In the genomic region with DNA sequence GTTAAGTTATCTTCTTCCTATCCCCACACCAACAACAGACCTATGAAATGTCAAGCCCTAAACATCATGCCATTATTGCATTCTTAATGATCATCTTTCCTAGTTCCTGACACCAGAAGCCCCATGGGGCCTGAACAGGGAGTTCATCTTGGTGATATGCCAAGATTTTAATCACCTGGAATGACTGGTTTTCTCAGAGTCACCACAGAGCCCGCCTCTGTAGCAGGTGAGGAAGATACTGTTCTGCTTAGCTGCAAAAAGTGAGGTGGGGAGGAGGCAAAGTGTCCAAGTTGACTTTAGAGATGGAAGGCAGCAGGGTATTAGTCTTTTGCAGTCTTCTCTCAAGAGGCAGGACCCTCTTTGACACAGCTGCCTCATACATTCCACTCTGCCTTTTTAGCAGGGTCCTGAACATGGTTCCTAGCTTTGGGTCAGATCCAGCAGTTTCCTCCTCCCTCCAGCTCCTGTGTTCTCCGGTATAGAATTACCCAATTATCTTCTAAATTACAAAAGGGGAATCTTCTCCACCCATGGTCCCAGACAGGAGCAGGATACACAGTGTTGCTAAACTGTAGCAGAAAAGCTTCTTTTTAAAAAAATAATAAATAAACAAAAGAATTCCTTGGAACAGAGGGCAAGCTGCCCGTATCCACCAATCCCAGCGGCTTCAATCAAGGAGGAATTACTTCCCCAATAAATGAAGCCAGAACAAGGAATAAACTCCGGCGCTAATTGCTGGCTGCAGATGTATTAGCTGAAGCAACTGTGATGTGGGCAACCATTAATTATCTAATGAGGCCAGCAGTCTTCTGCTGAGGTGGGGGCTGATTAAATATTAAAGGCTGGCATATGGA, we compare ENCODE assay signal across 13 mouse cellular contexts.
A peak's percentile ranks its signal among the peaks of the same experiment; 100 is the strongest.
DNase-seq lines count a peak whose midpoint lies in the region; ATAC-seq and TF ChIP-seq lines count a peak whose summit lies in the region.
"Had no signal": no experiment of that assay in that cellular context is flagged by ENCODE, and none has a peak within 500 bp of the region (broad histone marks: within the 10 kb centered on the region; RNA-seq: fewer than 3 reads in every experiment).

No protein-coding gene starts in this region.

- TF ChIP-seq EP300 in stomach, postnatal 0 days (optimal IDR thresholded peaks at IDR 0.05), result no peak

- no peak for TF ChIP-seq CTCF in stomach, postnatal 0 days (IDR thresholded peaks at IDR 0.05; ENCODE audit: low read depth)

- 65% methylated on average over 6 of the region's 6 CpGs for whole genome bisulfite sequencing in intestine, embryonic 14.5 days
- WGBS in intestine, embryonic 15.5 days, result 53% methylated on average over 6 of the region's 6 CpGs
- 26% methylated on average over 6 of the region's 6 CpGs for WGBS in embryonic facial prominence, embryonic 13.5 days
- WGBS in hindbrain, embryonic 10.5 days, result 74% methylated on average over 6 of the region's 6 CpGs
- 28% methylated on average over 6 of the region's 6 CpGs for WGBS in midbrain, embryonic 16.5 days
- 54% methylated on average over 6 of the region's 6 CpGs for WGBS in stomach, postnatal 0 days

- no peak for ATAC-seq in intestine, embryonic 14.5 days (replicated peaks; ENCODE audit: low FRiP score, low TSS enrichment, low read depth)
- ATAC-seq in intestine, embryonic 15.5 days, result no peak
- ATAC-seq in embryonic facial prominence, embryonic 13.5 days (ENCODE audit: insufficient number of reproducible peaks, insufficient read depth, low FRiP score, low TSS enrichment, low read depth), result peak; percentile 59; the same call in 1 of the 2 replicates
- peak; percentile 58 for ATAC-seq in midbrain, embryonic 16.5 days
- no peak for ATAC-seq in stomach, postnatal 0 days (ENCODE audit: low FRiP score, low TSS enrichment)

- H3K9me3 ChIP-seq in intestine, embryonic 14.5 days (ENCODE audit: control insufficient read depth, low read length), result no peaks in the 10 kb centered on the region
- no peaks in the 10 kb centered on the region for H3K9me3 ChIP-seq in intestine, embryonic 15.5 days
- H3K9me3 ChIP-seq in embryonic facial prominence, embryonic 13.5 days, result no peaks in the 10 kb centered on the region
- H3K9me3 ChIP-seq in hindbrain, embryonic 10.5 days, result no peaks in the 10 kb centered on the region
- H3K9me3 ChIP-seq in midbrain, embryonic 16.5 days (replicated peaks; ENCODE audit: control insufficient read depth, low read length, poor library complexity, severe bottlenecking), result no peaks in the 10 kb centered on the region
- no peaks in the 10 kb centered on the region for H3K9me3 ChIP-seq in stomach, postnatal 0 days (ENCODE audit: control insufficient read depth, low read length)

- no peak overlapping the region for H3K4me2 ChIP-seq in intestine, embryonic 14.5 days (ENCODE audit: low read length)
- H3K4me2 ChIP-seq in intestine, embryonic 15.5 days (replicated peaks), result no peak overlapping the region
- peak overlapping the region; percentile 32 for H3K4me2 ChIP-seq in embryonic facial prominence, embryonic 13.5 days
- H3K4me2 ChIP-seq in midbrain, embryonic 16.5 days (ENCODE audit: low read length), result 0 out of 2 replicates have a peak overlapping the region, but pooled peaks have one; percentile 2
- H3K4me2 ChIP-seq in stomach, postnatal 0 days (replicated peaks; ENCODE audit: low read depth), result no peak overlapping the region

- H3K4me3 ChIP-seq in intestine, embryonic 14.5 days (ENCODE audit: low read depth, low read length), result no peak overlapping the region
- no peak overlapping the region for H3K4me3 ChIP-seq in intestine, embryonic 15.5 days (replicated peaks)
- H3K4me3 ChIP-seq in embryonic facial prominence, embryonic 13.5 days, result no peak overlapping the region
- no peak overlapping the region for H3K4me3 ChIP-seq in hindbrain, embryonic 10.5 days
- H3K4me3 ChIP-seq in midbrain, embryonic 16.5 days (ENCODE audit: low read depth, low read length), result no peak overlapping the region
- no peak overlapping the region for H3K4me3 ChIP-seq in stomach, postnatal 0 days (ENCODE audit: low read depth, low read length)

- no peaks in the 10 kb centered on the region for H3K27me3 ChIP-seq in intestine, embryonic 14.5 days (replicated peaks; ENCODE audit: control insufficient read depth, insufficient read depth, low read length)
- H3K27me3 ChIP-seq in intestine, embryonic 15.5 days (replicated peaks), result no peaks in the 10 kb centered on the region
- no peaks in the 10 kb centered on the region for H3K27me3 ChIP-seq in embryonic facial prominence, embryonic 13.5 days
- H3K27me3 ChIP-seq in hindbrain, embryonic 10.5 days (ENCODE audit: insufficient read depth, poor library complexity, severe bottlenecking), result no peaks in the 10 kb centered on the region
- H3K27me3 ChIP-seq in midbrain, embryonic 16.5 days (ENCODE audit: control insufficient read depth, insufficient read depth, low read depth, low read length), result no peaks in the 10 kb centered on the region
- H3K27me3 ChIP-seq in stomach, postnatal 0 days (ENCODE audit: control insufficient read depth, insufficient read depth, low read length), result no peaks in the 10 kb centered on the region

- H3K36me3 ChIP-seq in intestine, embryonic 14.5 days (ENCODE audit: control insufficient read depth, insufficient read depth, low read length), result no peaks in the 10 kb centered on the region
- H3K36me3 ChIP-seq in intestine, embryonic 15.5 days, result no peaks in the 10 kb centered on the region
- H3K36me3 ChIP-seq in embryonic facial prominence, embryonic 13.5 days, result no peaks in the 10 kb centered on the region
- H3K36me3 ChIP-seq in hindbrain, embryonic 10.5 days, result no peaks in the 10 kb centered on the region
- no peaks in the 10 kb centered on the region for H3K36me3 ChIP-seq in midbrain, embryonic 16.5 days (ENCODE audit: control insufficient read depth, insufficient read depth, low read length)
- H3K36me3 ChIP-seq in stomach, postnatal 0 days (ENCODE audit: control insufficient read depth, insufficient read depth, low read length), result no peaks in the 10 kb centered on the region

- no peaks in the 10 kb centered on the region for H3K4me1 ChIP-seq in intestine, embryonic 14.5 days (replicated peaks; ENCODE audit: control insufficient read depth, insufficient read depth, low read length)
- no peaks in the 10 kb centered on the region for H3K4me1 ChIP-seq in intestine, embryonic 15.5 days (replicated peaks)
- peaks cover 16% of the 10 kb centered on the region for H3K4me1 ChIP-seq in embryonic facial prominence, embryonic 13.5 days
- peaks cover 17% of the 10 kb centered on the region for H3K4me1 ChIP-seq in hindbrain, embryonic 10.5 days (replicated peaks)
- H3K4me1 ChIP-seq in midbrain, embryonic 16.5 days (ENCODE audit: control insufficient read depth, insufficient read depth, low read length), result peaks cover 11% of the 10 kb centered on the region
- no peaks in the 10 kb centered on the region for H3K4me1 ChIP-seq in stomach, postnatal 0 days (replicated peaks; ENCODE audit: control insufficient read depth, insufficient read depth)

- H3K9ac ChIP-seq in intestine, embryonic 14.5 days (ENCODE audit: low read length), result no peak overlapping the region
- no peak overlapping the region for H3K9ac ChIP-seq in intestine, embryonic 15.5 days
- H3K9ac ChIP-seq in embryonic facial prominence, embryonic 13.5 days, result no peak overlapping the region
- no peak overlapping the region for H3K9ac ChIP-seq in midbrain, embryonic 16.5 days (ENCODE audit: low read depth, low read length)
- H3K9ac ChIP-seq in stomach, postnatal 0 days (ENCODE audit: low read length), result no peak overlapping the region

- DNase-seq in intestine, embryonic 14.5 days (ENCODE audit: low spot score), result peak; percentile 53
- no peak for DNase-seq in hindbrain, embryonic 10.5 days (ENCODE audit: low spot score)
- no peak for DNase-seq in B cell, adult 2 months
- no peak for DNase-seq in stomach, postnatal 0 days (ENCODE audit: low spot score)
- no peak for DNase-seq in yolk sac, embryonic 10.5 days (ENCODE audit: low spot score)
- DNase-seq: cerebellum, adult 11-12 months; kidney, postnatal 25 days; left cerebral cortex, postnatal 4 days; right cerebral cortex, adult 18-20 months; thymus, adult 2 months had no signal

- H3K27ac ChIP-seq in intestine, embryonic 14.5 days (ENCODE audit: low read depth), result no peak overlapping the region
- H3K27ac ChIP-seq in intestine, embryonic 15.5 days, result no peak overlapping the region
- H3K27ac ChIP-seq in embryonic facial prominence, embryonic 13.5 days, result peak overlapping the region; percentile 51
- peak overlapping the region; percentile 73 for H3K27ac ChIP-seq in hindbrain, embryonic 10.5 days
- peak overlapping the region; percentile 60; the same call in 1 of the 2 replicates for H3K27ac ChIP-seq in midbrain, embryonic 16.5 days (ENCODE audit: low read length)
- H3K27ac ChIP-seq in stomach, postnatal 0 days (replicated peaks), result no peak overlapping the region

Comparison
In these comparisons a context has a peak if more than half of its experiments do, and no peak if none do; other contexts are left out.
1. ATAC-seq: peak in embryonic facial prominence, embryonic 13.5 days (single experiment) and midbrain, embryonic 16.5 days (single experiment); none in intestine, embryonic 14.5 days (single experiment), intestine, embryonic 15.5 days (single experiment) and stomach, postnatal 0 days (single experiment).
2. H3K27ac ChIP-seq: peak in embryonic facial prominence, embryonic 13.5 days (single experiment), hindbrain, embryonic 10.5 days (single experiment) and midbrain, embryonic 16.5 days (single experiment); none in intestine, embryonic 14.5 days (single experiment), intestine, embryonic 15.5 days (single experiment) and stomach, postnatal 0 days (single experiment).
3. H3K4me2 ChIP-seq: peak in embryonic facial prominence, embryonic 13.5 days (single experiment) and midbrain, embryonic 16.5 days (single experiment); none in intestine, embryonic 14.5 days (single experiment), intestine, embryonic 15.5 days (single experiment) and stomach, postnatal 0 days (single experiment).